Mouse (Mus musculus) neural tube, embryonic 14.5 days (tissue): ENCODE data around the gene Cryz. TPM values are rescaled to one million over a fixed set of nuclear protein-coding genes. Genes with fewer than 3 reads are reported as not detected.

Experiments used
- ATAC-seq: fragments of 200-750 bp; cut with Nextera tagmentation; 2 replicates; pipeline ENCODE4 v1.8.0; 2017; ENCODE audit warnings: low read depth, mild to moderate bottlenecking, moderate TSS enrichment, moderate library complexity
- H3K27ac ChIP-seq: fragments of 300-500 bp; sonication (generic); 2 replicates; pipeline ENCODE4 v1.5.1; 2014; ENCODE audit warnings: low read depth, mild to moderate bottlenecking, control low read depth, low read length, moderate library complexity, mixed read lengths
- H3K27me3 ChIP-seq: fragments of 300-500 bp; sonication (generic); 2 replicates; pipeline ENCODE4 v1.6.1; 2014; ENCODE audit warnings: low read length; ENCODE audit not compliant: control insufficient read depth, insufficient read depth
- H3K36me3 ChIP-seq: fragments of 300-500 bp; sonication (generic); 2 replicates; pipeline ENCODE4 v1.6.1; 2014; ENCODE audit warnings: low read length, mixed read lengths; ENCODE audit not compliant: control insufficient read depth, insufficient read depth
- H3K4me1 ChIP-seq: fragments of 300-500 bp; sonication (generic); 2 replicates; pipeline ENCODE4 v1.6.1; 2014; ENCODE audit warnings: low read length; ENCODE audit not compliant: control insufficient read depth, insufficient read depth
- H3K4me2 ChIP-seq: fragments of 300-500 bp; sonication (generic); 2 replicates; pipeline ENCODE4 v1.6.1; 2014; ENCODE audit warnings: mild to moderate bottlenecking, low read depth, low read length, control low read depth
- H3K4me3 ChIP-seq: fragments of 300-500 bp; sonication (generic); 2 replicates; pipeline ENCODE4 v1.5.1; 2014; ENCODE audit warnings: low read depth, low read length, control low read depth, mixed read lengths
- H3K9ac ChIP-seq: fragments of 300-500 bp; sonication (generic); replicated peaks from 2 replicates; pipeline ENCODE4 v1.6.1; 2014; ENCODE audit warnings: low read depth, mild to moderate bottlenecking, control low read depth, low read length, mixed read lengths
- H3K9me3 ChIP-seq: fragments of 300-500 bp; sonication (generic); 2 replicates; pipeline ENCODE4 v1.6.1; 2016; ENCODE audit warnings: low read length; ENCODE audit not compliant: control insufficient read depth
- WGBS: fragments of 180-500 bp; shearing (Covaris S2); extraction: QIAGEN DNeasy Blood & Tissue Kit; methylation state at CpG from one replicate; pipeline ENCODE4 v1.1.7; 2014; 5-methylcytosine and 5-hydroxymethylcytosine counted together
- polyA plus RNA-seq: library from polyadenylated mRNA; unstranded; fragments of >200 nt; fragmentation: Nextera tagmentation; extraction: Ambion mirVana; gene quantifications from 2 replicates; pipeline ENCODE4 v1.2.1, GENCODE M21; 2014

Gene Cryz
- polyA plus RNA-seq, 1 experiment from 2014 or later, result 9.6 TPM

- ATAC-seq, result no peak
- H3K27me3 ChIP-seq, result no peaks in the 10 kb centered on the region
- H3K36me3 ChIP-seq, result no peaks in the 10 kb centered on the region
- WGBS, result 81% methylated on average over 5 of the region's 5 CpGs
- H3K27ac ChIP-seq, result no peak overlapping the region
- H3K9me3 ChIP-seq, result no peaks in the 10 kb centered on the region
- no peak overlapping the region for H3K9ac ChIP-seq
- no peaks in the 10 kb centered on the region for H3K4me1 ChIP-seq
- H3K4me2 ChIP-seq, result no peak overlapping the region
- H3K4me3 ChIP-seq, result no peak overlapping the region
Measured at GRCm38 (mm10) chr3:154671013-154671412, 74.5 kb downstream of the Cryz start.

Other genes with a start within 250 kb of the Cryz start
- gene Tyw3, start 393 bp downstream of the Cryz start, polyA plus RNA-seq, result 13.8 and 15.4 TPM in 2 replicates
- 2.0 and 2.8 TPM in 2 replicates for gene Erich3, start 67.1 kb downstream of the Cryz start, polyA plus RNA-seq